Comparison of ENCODE assay signal across 25 mouse cellular contexts in genomic region chr1:132276694-132277093, GRCm38 (mm10). TPM values are rescaled to one million over a fixed set of nuclear protein-coding genes. Genes with fewer than 3 reads are reported as not detected.
"Had no signal": no experiment of that assay in that cellular context is flagged by ENCODE, and none has a peak within 500 bp of the region (broad histone marks: within the 10 kb centered on the region; RNA-seq: fewer than 3 reads in every experiment).

No protein-coding gene starts in this region.

- H3K27me3 ChIP-seq: neural tube, embryonic 13.5 days; neural tube, embryonic 15.5 days had no signal

- DNase-seq: lung, adult 18-20 months; lung, embryonic 14.5 days; lung, postnatal 10 days; lung, postnatal 4 days; midbrain, embryonic 14.5 days; retina, postnatal 1 day; right cerebral cortex, adult 18-20 months; right cerebral cortex, postnatal 25 days; right cerebral cortex, postnatal 4 days; spleen, adult 18-20 months; thymus, adult 18-20 months; thymus, postnatal 14 days; thymus, postnatal 36 days had no signal

- H3K36me3 ChIP-seq: neural tube, embryonic 13.5 days; neural tube, embryonic 15.5 days had no signal

- H3K27ac ChIP-seq: neural tube, embryonic 13.5 days; neural tube, embryonic 15.5 days had no signal

- H3K9me3 ChIP-seq: neural tube, embryonic 13.5 days; neural tube, embryonic 15.5 days had no signal

- H3K9ac ChIP-seq: lung, embryonic 14.5 days; neural tube, embryonic 13.5 days; neural tube, embryonic 15.5 days had no signal

- H3K4me3 ChIP-seq: myocyte; neural tube, embryonic 13.5 days; neural tube, embryonic 15.5 days had no signal

RNA-seq across cellular contexts. Expression of gene Klhdc8a, which starts 21.7 kb away (rescaled TPM):
- total RNA-seq: megakaryocyte, adult 5-6 weeks; megakaryocyte-erythroid progenitor cell, adult 5-6 weeks had no signal
- polyA plus RNA-seq: stomach, embryonic 14.5 days had no signal

RNA-seq across cellular contexts. Expression of gene Gm10188, which starts 47.1 kb away (rescaled TPM):
- total RNA-seq: megakaryocyte, adult 5-6 weeks; megakaryocyte-erythroid progenitor cell, adult 5-6 weeks had no signal
- polyA plus RNA-seq: liver, embryonic 16.5 days; lung, embryonic 14.5 days; lung, embryonic 16.5 days; myocyte; neural tube, embryonic 11.5 days; neural tube, embryonic 13.5 days; small intestine, adult 2 months; stomach, embryonic 14.5 days; stomach, embryonic 16.5 days; thymus, postnatal 0 days had no signal
